Comparison of ENCODE assay signal across 8 mouse cellular contexts in the genomic region with DNA sequence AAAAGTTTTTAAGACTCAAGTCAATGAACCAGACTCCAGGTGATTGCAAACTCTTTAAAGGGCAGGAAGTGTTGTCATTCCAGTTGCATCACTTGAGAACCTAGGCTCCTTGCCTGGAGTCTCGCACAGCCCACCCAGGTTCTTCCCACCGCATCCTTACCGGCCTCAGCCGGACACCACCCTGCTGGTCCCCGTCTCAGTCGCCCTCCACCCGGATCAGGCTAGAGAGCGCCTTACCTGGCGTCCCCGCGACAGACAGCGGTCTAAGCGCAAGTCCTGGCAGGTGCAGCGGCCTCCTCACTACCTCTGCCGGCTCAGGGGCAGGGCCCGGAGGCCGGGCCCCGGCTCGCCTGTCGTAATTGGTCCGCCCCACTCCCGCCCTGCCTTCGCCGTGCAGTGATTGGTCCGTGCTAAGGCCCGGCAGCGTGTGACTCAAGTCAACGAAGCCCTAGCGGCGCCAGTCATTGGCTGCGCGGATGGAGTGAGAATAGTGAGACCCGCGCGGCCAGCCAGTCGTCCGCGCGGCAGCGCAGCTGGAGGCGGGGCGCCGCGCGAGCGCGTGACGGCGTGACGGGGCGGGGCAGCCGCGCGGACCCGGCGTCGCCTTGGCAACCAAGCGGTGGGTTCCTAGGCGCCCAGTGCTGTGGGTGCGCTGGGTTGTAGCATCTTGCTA. TPM values are rescaled to one million over a fixed set of nuclear protein-coding genes. Genes with fewer than 3 reads are reported as not detected.
DNase-seq lines count a peak whose midpoint lies in the region; ATAC-seq lines count a peak whose summit lies in the region.

A gene (minus strand): TSS at position 522 of the 673 bp plus-strand sequence.

- peak; percentile 99 for DNase-seq in NIH3T3 (ENCODE audit: low read depth)
- peak; percentile 96 to 98 for DNase-seq in cerebellum, postnatal 10 days
- DNase-seq in frontal cortex, postnatal 14 days (ENCODE audit: low spot score in 2 of 2), result peak; percentile 97 to 98
- peak; percentile 82 to 92 for DNase-seq in layer of hippocampus, postnatal 25 days (ENCODE audit: extremely low spot score in 1 of 2, low spot score in 1 of 2)
- DNase-seq in lung, postnatal 25 days (ENCODE audit: low spot score), result peak; percentile 98
- DNase-seq in retina, embryonic 14.5 days (ENCODE audit: low spot score), result peak; percentile 98
- DNase-seq in thymus, postnatal 4 days, result peak; percentile 97

- peak within 1 kb of the TSS; percentile 80 for H3K4me3 ChIP-seq in hindbrain, embryonic 13.5 days

- WGBS in hindbrain, embryonic 13.5 days, result under 1% methylated on average over 60 of the region's 60 CpGs

- H3K4me2 ChIP-seq in hindbrain, embryonic 13.5 days, result peak within 1 kb of the TSS; percentile 81

- H3K36me3 ChIP-seq in hindbrain, embryonic 13.5 days, result peaks cover 18% of the 10 kb centered on the region

- ATAC-seq in hindbrain, embryonic 13.5 days (ENCODE audit: low FRiP score), result peak; percentile 100

- no peaks in the 10 kb centered on the region for H3K9me3 ChIP-seq in hindbrain, embryonic 13.5 days

- H3K9ac ChIP-seq in hindbrain, embryonic 13.5 days, result peak within 1 kb of the TSS; percentile 80

- H3K27ac ChIP-seq in hindbrain, embryonic 13.5 days, result peak within 1 kb of the TSS; percentile 93

- no peaks in the 10 kb centered on the region for H3K27me3 ChIP-seq in hindbrain, embryonic 13.5 days

- H3K4me1 ChIP-seq in hindbrain, embryonic 13.5 days (replicated peaks), result peaks cover 48% of the 10 kb centered on the region

RNA-seq across cellular contexts. Expression of the gene that starts here (rescaled TPM):
- polyA plus RNA-seq in hindbrain, embryonic 13.5 days (2015; fragmentation: Nextera tagmentation; extraction: Ambion mirVana), result 131 and 139 TPM in 2 replicates
- 100 to 1,000 TPM in 1 of 2 experiments, 10 to 100 TPM in 1; 98.9 to 101 TPM for total RNA-seq in layer of hippocampus, postnatal 25 days (2021)

Comparison
In these comparisons a context has a peak if more than half of its experiments do, and no peak if none do; other contexts are left out.
1. Peak in every context shown above with its lines: DNase-seq, ATAC-seq, H3K4me3 ChIP-seq and H3K27ac ChIP-seq.